Comparison of ENCODE assay signal across 26 mouse cellular contexts in genomic region chr7:114069726-114070457, GRCm38 (mm10). TPM values are rescaled to one million over a fixed set of nuclear protein-coding genes. Genes with fewer than 3 reads are reported as not detected.
A peak's percentile ranks its signal among the peaks of the same experiment; 100 is the strongest.
DNase-seq lines count a peak whose midpoint lies in the region; ATAC-seq lines count a peak whose summit lies in the region.
"Had no signal": no experiment of that assay in that cellular context is flagged by ENCODE, and none has a peak within 500 bp of the region (broad histone marks: within the 10 kb centered on the region; RNA-seq: fewer than 3 reads in every experiment).

No protein-coding gene starts in this region.

- peak; percentile 11 for DNase-seq in 3T3-L1 (ENCODE audit: low read depth, low spot score)
- peak; percentile 83 for DNase-seq in CD4-positive helper T cell, adult 2 months (ENCODE audit: low read depth, low spot score)
- DNase-seq in naive thymus-derived CD4-positive, alpha-beta T cell, adult 2 months (ENCODE audit: low read depth) = peak; percentile 79
- no peak for DNase-seq in retina, embryonic 14.5 days (ENCODE audit: low spot score)
- no peak for DNase-seq in urinary bladder, adult 18-20 months (ENCODE audit: low spot score in 2 of 2)
- DNase-seq: cerebellum, adult 11 months; cerebellum, adult 9-11 months; gastrocnemius, postnatal 14 days; heart, adult 18-20 months; heart, postnatal 10 days; kidney, postnatal 25 days; left cerebral cortex, postnatal 4 days; lung, postnatal 36 days; right cerebral cortex, adult 18-20 months had no signal

- H3K36me3 ChIP-seq in intestine, embryonic 15.5 days = no peaks in the 10 kb centered on the region
- H3K36me3 ChIP-seq: embryonic facial prominence, embryonic 15.5 days; heart, embryonic 12.5 days; hindbrain, embryonic 13.5 days; limb, embryonic 15.5 days; lung, embryonic 15.5 days; midbrain, embryonic 13.5 days; neural tube, embryonic 13.5 days had no signal

- H3K27me3 ChIP-seq in intestine, embryonic 15.5 days (replicated peaks) = no peaks in the 10 kb centered on the region
- H3K27me3 ChIP-seq: embryonic facial prominence, embryonic 15.5 days; heart, embryonic 12.5 days; hindbrain, embryonic 13.5 days; limb, embryonic 15.5 days; lung, embryonic 15.5 days; midbrain, embryonic 13.5 days; neural tube, embryonic 13.5 days had no signal

- WGBS in intestine, embryonic 15.5 days = 69% methylated on average over 11 of the region's 11 CpGs

- no peak overlapping the region for H3K9ac ChIP-seq in intestine, embryonic 15.5 days
- H3K9ac ChIP-seq: embryonic facial prominence, embryonic 15.5 days; heart, embryonic 12.5 days; hindbrain, embryonic 13.5 days; limb, embryonic 15.5 days; liver, embryonic 14.5 days; lung, embryonic 15.5 days; midbrain, embryonic 13.5 days; neural tube, embryonic 13.5 days had no signal

- no peak overlapping the region for H3K4me3 ChIP-seq in intestine, embryonic 15.5 days (replicated peaks)
- H3K4me3 ChIP-seq: embryonic facial prominence, embryonic 15.5 days; heart, embryonic 12.5 days; hindbrain, embryonic 13.5 days; limb, embryonic 15.5 days; lung, embryonic 15.5 days; megakaryocyte, embryonic 14.5 days; midbrain, embryonic 13.5 days; neural tube, embryonic 13.5 days had no signal

- peak; percentile 67 for ATAC-seq in activated CD4-positive, CD25-positive, alpha-beta regulatory T cell, adult 4 months
- no peak for ATAC-seq in intestine, embryonic 15.5 days
- ATAC-seq: forebrain, embryonic 16.5 days; midbrain, embryonic 13.5 days had no signal

- no peaks in the 10 kb centered on the region for H3K9me3 ChIP-seq in intestine, embryonic 15.5 days
- H3K9me3 ChIP-seq: embryonic facial prominence, embryonic 15.5 days; heart, embryonic 12.5 days; hindbrain, embryonic 13.5 days; limb, embryonic 15.5 days; lung, embryonic 15.5 days; megakaryocyte, embryonic 14.5 days; midbrain, embryonic 13.5 days; neural tube, embryonic 13.5 days had no signal

- peaks cover 43% of the 10 kb centered on the region for H3K4me1 ChIP-seq in intestine, embryonic 15.5 days (replicated peaks)

- H3K4me2 ChIP-seq in intestine, embryonic 15.5 days (replicated peaks) = no peak overlapping the region
- H3K4me2 ChIP-seq: embryonic facial prominence, embryonic 15.5 days; heart, embryonic 12.5 days; hindbrain, embryonic 13.5 days; limb, embryonic 15.5 days; lung, embryonic 15.5 days; midbrain, embryonic 13.5 days; neural tube, embryonic 13.5 days had no signal

- H3K27ac ChIP-seq in intestine, embryonic 15.5 days = no peak overlapping the region
- H3K27ac ChIP-seq: embryonic facial prominence, embryonic 15.5 days; hindbrain, embryonic 13.5 days; limb, embryonic 15.5 days; liver, embryonic 14.5 days; lung, embryonic 15.5 days; midbrain, embryonic 13.5 days; neural tube, embryonic 13.5 days had no signal

RNA-seq across cellular contexts. Expression of gene Rras2, which starts 47.7 kb away (rescaled TPM):
- polyA plus RNA-seq in activated CD4-positive, CD25-positive, alpha-beta regulatory T cell, adult 4 months (2017; shearing (Covaris generic)) = 10 to 100 TPM in 1 of 2 experiments, 1 to 10 TPM in 1; 8.8 to 17.4 TPM
- polyA plus RNA-seq in intestine, embryonic 15.5 days (2015; fragmentation: Nextera tagmentation; extraction: Ambion mirVana) = 26.6 and 26.8 TPM in 2 replicates

Comparison
In these comparisons a context has a peak if more than half of its experiments do, and no peak if none do; other contexts are left out.
1. DNase-seq: peak in 3T3-L1 (single experiment), CD4-positive helper T cell, adult 2 months (single experiment) and naive thymus-derived CD4-positive, alpha-beta T cell, adult 2 months (single experiment); none in retina, embryonic 14.5 days (single experiment) and urinary bladder, adult 18-20 months (0 of 2).